Mouse (Mus musculus) liver, embryonic 14.5 days (tissue): ENCODE data around the gene Selenbp2.

Experiments
- CTCF ChIP-seq: IDR thresholded peaks from 2 replicates; pipeline ENCODE4 v1.5.1; 2016; ENCODE audit warnings: antibody characterized with exemption, low read depth, control low read depth
- EP300 ChIP-seq: IDR thresholded peaks from 2 replicates; pipeline ENCODE4 v1.6.1; 2016; ENCODE audit warnings: antibody characterized with exemption, low read depth

GRCm38 (mm10) chr3:94648755-94649590 is 44.4 kb upstream of the Selenbp2 start:
- TF ChIP-seq CTCF, result no peak
- TF ChIP-seq EP300, result peak; percentile 29; the same call in 1 of the 2 replicates
